13 mouse cellular contexts compared by ENCODE assay signal in genomic region chr11:35951727-35952065, GRCm38 (mm10). TPM values are rescaled to one million over a fixed set of nuclear protein-coding genes. Genes with fewer than 3 reads are reported as not detected.
DNase-seq lines count a peak whose midpoint lies in the region; ATAC-seq and TF ChIP-seq lines count a peak whose summit lies in the region.
"Had no signal": no experiment of that assay in that cellular context is flagged by ENCODE, and none has a peak within 500 bp of the region (broad histone marks: within the 10 kb centered on the region; RNA-seq: fewer than 3 reads in every experiment).

No protein-coding gene starts in this region.

- no peak overlapping the region for H3K4me3 ChIP-seq in midbrain, embryonic 10.5 days
- no peak overlapping the region for H3K4me3 ChIP-seq in midbrain, embryonic 13.5 days (replicated peaks)
- no peak overlapping the region for H3K4me3 ChIP-seq in lung, embryonic 14.5 days (ENCODE audit: low read depth, low read length)
- H3K4me3 ChIP-seq: limb, embryonic 13.5 days had no signal

- no peak for DNase-seq in midbrain, embryonic 10.5 days (ENCODE audit: low spot score)
- peak; percentile 84 to 90 for DNase-seq in kidney, postnatal 36 days
- no peak for DNase-seq in lung, embryonic 14.5 days
- peak; percentile 89 for DNase-seq in yolk sac, embryonic 10.5 days (ENCODE audit: low spot score)
- no peak for DNase-seq in cerebellum, adult 11-12 months
- DNase-seq in right cerebral cortex, postnatal 10 days (ENCODE audit: low spot score in 2 of 2) = no peak
- DNase-seq in cerebellum, adult 9-11 months = no peak
- DNase-seq: heart, adult 11 months; heart, postnatal 4 days; thymus, adult 2 months had no signal

- TF ChIP-seq CTCF in lung, embryonic 14.5 days (IDR thresholded peaks at IDR 0.05; ENCODE audit: low read depth) = no peak

- no peak for ATAC-seq in midbrain, embryonic 13.5 days
- ATAC-seq in lung, embryonic 14.5 days (ENCODE audit: insufficient read depth) = no peak
- ATAC-seq: forebrain, embryonic 14.5 days had no signal

- peaks cover 55% of the 10 kb centered on the region for H3K4me1 ChIP-seq in midbrain, embryonic 10.5 days
- peaks cover 34% of the 10 kb centered on the region for H3K4me1 ChIP-seq in midbrain, embryonic 13.5 days (replicated peaks)
- H3K4me1 ChIP-seq in lung, embryonic 14.5 days (ENCODE audit: insufficient read depth) = peaks cover 5% of the 10 kb centered on the region; the same call in 1 of the 2 replicates

- no peaks in the 10 kb centered on the region for H3K27me3 ChIP-seq in midbrain, embryonic 10.5 days (ENCODE audit: low read depth, poor library complexity, severe bottlenecking)
- no peaks in the 10 kb centered on the region for H3K27me3 ChIP-seq in midbrain, embryonic 13.5 days
- no peaks in the 10 kb centered on the region for H3K27me3 ChIP-seq in lung, embryonic 14.5 days (ENCODE audit: insufficient read depth, low read length)
- H3K27me3 ChIP-seq: limb, embryonic 13.5 days had no signal

- peak overlapping the region; percentile 52 for H3K27ac ChIP-seq in midbrain, embryonic 10.5 days (replicated peaks)
- no peak overlapping the region for H3K27ac ChIP-seq in midbrain, embryonic 13.5 days
- H3K27ac ChIP-seq in lung, embryonic 14.5 days (ENCODE audit: low read depth) = peak overlapping the region; percentile 85
- H3K27ac ChIP-seq: limb, embryonic 13.5 days had no signal

- peaks cover 2% of the 10 kb centered on the region; the same call in 1 of the 2 replicates for H3K36me3 ChIP-seq in midbrain, embryonic 10.5 days
- no peaks in the 10 kb centered on the region for H3K36me3 ChIP-seq in midbrain, embryonic 13.5 days
- H3K36me3 ChIP-seq in lung, embryonic 14.5 days (ENCODE audit: insufficient read depth) = no peaks in the 10 kb centered on the region
- H3K36me3 ChIP-seq: limb, embryonic 13.5 days had no signal

- WGBS in midbrain, embryonic 10.5 days = 54% methylated on average over 4 of the region's 4 CpGs
- 65% methylated on average over 4 of the region's 4 CpGs for WGBS in midbrain, embryonic 13.5 days
- 38% methylated on average over 4 of the region's 4 CpGs for WGBS in lung, embryonic 14.5 days

- no peak overlapping the region for H3K9ac ChIP-seq in midbrain, embryonic 13.5 days (replicated peaks)
- H3K9ac ChIP-seq in lung, embryonic 14.5 days = no peak overlapping the region
- H3K9ac ChIP-seq: limb, embryonic 13.5 days had no signal

- no peak overlapping the region for H3K4me2 ChIP-seq in midbrain, embryonic 13.5 days (replicated peaks)
- no peak overlapping the region for H3K4me2 ChIP-seq in lung, embryonic 14.5 days
- H3K4me2 ChIP-seq: limb, embryonic 13.5 days had no signal

- H3K9me3 ChIP-seq in midbrain, embryonic 10.5 days (replicated peaks) = no peaks in the 10 kb centered on the region
- no peaks in the 10 kb centered on the region for H3K9me3 ChIP-seq in midbrain, embryonic 13.5 days
- no peaks in the 10 kb centered on the region for H3K9me3 ChIP-seq in lung, embryonic 14.5 days (ENCODE audit: low read depth, low read length)
- H3K9me3 ChIP-seq: limb, embryonic 13.5 days had no signal

RNA-seq across cellular contexts. Expression of gene Wwc1, which starts 28.6 kb away (rescaled TPM):
- 5.0 and 5.3 TPM in 2 replicates for polyA plus RNA-seq in midbrain, embryonic 10.5 days (2016; fragmentation: Nextera tagmentation; extraction: Ambion mirVana)
- polyA plus RNA-seq in midbrain, embryonic 13.5 days (2015; fragmentation: Nextera tagmentation; extraction: Ambion mirVana) = 6.2 and 7.0 TPM in 2 replicates
- 17.0 and 17.4 TPM in 2 replicates for polyA plus RNA-seq in lung, embryonic 14.5 days (2014; fragmentation: Nextera tagmentation; extraction: Ambion mirVana)

Comparison
In these comparisons a context has a peak if more than half of its experiments do, and no peak if none do; other contexts are left out.
1. DNase-seq: peak in kidney, postnatal 36 days (2 of 2) and yolk sac, embryonic 10.5 days (single experiment); none in midbrain, embryonic 10.5 days (single experiment), lung, embryonic 14.5 days (single experiment), cerebellum, adult 11-12 months (single experiment), right cerebral cortex, postnatal 10 days (0 of 2) and cerebellum, adult 9-11 months (single experiment).